Mouse (Mus musculus) erythroblast, embryonic 14.5 days (primary cell): ENCODE measurements at regions not wholly inside any gene's neighbourhood (a gene's known extent, or its start where the extent isn't known, plus 50 kb on each side); places are given as distances from the start of the nearest gene placed in this dataset.

Experiments
- H3K27me3 ChIP-seq: 2 replicates; pipeline ENCODE4 v1.6.1; 2012; ENCODE audit warnings: inconsistent platforms; ENCODE audit not compliant: control insufficient read depth
- H3K36me3 ChIP-seq: 2 replicates; pipeline ENCODE4 v1.6.1; 2012; ENCODE audit warnings: mild to moderate bottlenecking, inconsistent platforms; ENCODE audit not compliant: control insufficient read depth
- H3K4me1 ChIP-seq: 2 replicates; pipeline ENCODE4 v1.6.1; 2012; ENCODE audit warnings: inconsistent platforms; ENCODE audit not compliant: control insufficient read depth
- H3K4me3 ChIP-seq: replicated peaks from 2 replicates; pipeline ENCODE3; 2012; ENCODE audit warnings: moderate library complexity, mild to moderate bottlenecking, inconsistent platforms
- H3K9me3 ChIP-seq: 2 replicates; pipeline ENCODE4 v1.6.1; 2012; ENCODE audit warnings: low read length, inconsistent platforms, mixed read lengths; ENCODE audit not compliant: control insufficient read depth
- GATA1 ChIP-seq: IDR thresholded peaks from 2 replicates; pipeline ENCODE4 v1.6.1; 2012; ENCODE audit warnings: low read length, inconsistent platforms, mixed read lengths
- TAL1 ChIP-seq: IDR thresholded peaks from 3 replicates; pipeline ENCODE4 v1.6.1; 2012; ENCODE audit warnings: low read length, inconsistent platforms, mixed read lengths

- H3K27me3 ChIP-seq: no peaks in the 10 kb centered on the region
- H3K4me3 ChIP-seq: no peak overlapping the region
- no peaks in the 10 kb centered on the region for H3K4me1 ChIP-seq
- TF ChIP-seq TAL1 (no peak), GATA1 (no peak)
- no peaks in the 10 kb centered on the region for H3K9me3 ChIP-seq
- no peaks in the 10 kb centered on the region for H3K36me3 ChIP-seq
Measured at GRCm38 (mm10) chr3:41330356-41330755, 225.2 kb upstream of the Jade1 start.

GRCm38 (mm10) chr3:41328828-41329227 lies 226.7 kb upstream of the Jade1 start:
- H3K4me1 ChIP-seq: no peaks in the 10 kb centered on the region
- no peak overlapping the region for H3K4me3 ChIP-seq
- no peaks in the 10 kb centered on the region for H3K36me3 ChIP-seq
- H3K27me3 ChIP-seq: no peaks in the 10 kb centered on the region
- TF ChIP-seq GATA1 (no peak), TAL1 (no peak)
- no peaks in the 10 kb centered on the region for H3K9me3 ChIP-seq

GRCm38 (mm10) chr3:41326211-41327104 lies 229.1 kb upstream of the Jade1 start:
- no peak for TF ChIP-seq TAL1
- TF ChIP-seq GATA1: no peak

GRCm38 (mm10) chr3:41321808-41322207 lies 233.7 kb upstream of the Jade1 start:
- no peak for TF ChIP-seq GATA1
- no peak for TF ChIP-seq TAL1
- Histone ChIP-seq H3K9me3 (no peaks in the 10 kb centered on the region), H3K4me3 (no peak overlapping the region), H3K4me1 (no peaks in the 10 kb centered on the region), H3K27me3 (no peaks in the 10 kb centered on the region), H3K36me3 (no peaks in the 10 kb centered on the region)

More at GRCm38 (mm10) chr3:41326211-41327104, 229.1 kb upstream of the Jade1 start:
- no peaks in the 10 kb centered on the region for H3K9me3 ChIP-seq
- no peaks in the 10 kb centered on the region for H3K36me3 ChIP-seq
- H3K4me3 ChIP-seq: no peak overlapping the region
- H3K4me1 ChIP-seq: no peaks in the 10 kb centered on the region
- no peaks in the 10 kb centered on the region for H3K27me3 ChIP-seq

- H3K4me1 ChIP-seq: no peaks in the 10 kb centered on the region
- TF ChIP-seq GATA1 (no peak), TAL1 (no peak)
- H3K27me3 ChIP-seq: no peaks in the 10 kb centered on the region
- H3K9me3 ChIP-seq: no peaks in the 10 kb centered on the region
- no peak overlapping the region for H3K4me3 ChIP-seq
- H3K36me3 ChIP-seq: no peaks in the 10 kb centered on the region
Measured at GRCm38 (mm10) chr3:41319214-41319856, 236.2 kb upstream of the Jade1 start.

- Histone ChIP-seq H3K27me3 (no peaks in the 10 kb centered on the region), H3K36me3 (no peaks in the 10 kb centered on the region), H3K4me1 (no peaks in the 10 kb centered on the region), H3K4me3 (no peak overlapping the region), H3K9me3 (no peaks in the 10 kb centered on the region)
- TF ChIP-seq GATA1 (no peak), TAL1 (no peak)
Measured at GRCm38 (mm10) chr3:41318232-41319131, 235.6 kb upstream of the Pgrmc2 start.

GRCm38 (mm10) chr3:41317170-41317569 lies 234.3 kb upstream of the Pgrmc2 start:
- Histone ChIP-seq H3K36me3 (no peaks in the 10 kb centered on the region), H3K4me3 (no peak overlapping the region), H3K4me1 (no peaks in the 10 kb centered on the region), H3K9me3 (no peaks in the 10 kb centered on the region), H3K27me3 (no peaks in the 10 kb centered on the region)
- TF ChIP-seq TAL1 (no peak), GATA1 (no peak)

GRCm38 (mm10) chr3:41312492-41312891 lies 229.6 kb upstream of the Pgrmc2 start:
- no peaks in the 10 kb centered on the region for H3K36me3 ChIP-seq
- no peak overlapping the region for H3K4me3 ChIP-seq
- no peaks in the 10 kb centered on the region for H3K4me1 ChIP-seq
- H3K27me3 ChIP-seq: no peaks in the 10 kb centered on the region
- H3K9me3 ChIP-seq: no peaks in the 10 kb centered on the region
- TF ChIP-seq TAL1: no peak
- TF ChIP-seq GATA1: no peak
